Mouse (Mus musculus) adrenal gland, postnatal 14 days (tissue): ENCODE results near the gene Arhgef28. TPM values are rescaled to one million over a fixed set of nuclear protein-coding genes. Genes with fewer than 3 reads are reported as not detected.
A peak's percentile ranks its signal among the peaks of the same experiment; 100 is the strongest.
"Not testable (repeated sequence)": the region's sequence is repeated elsewhere in the genome, so short reads cannot be mapped to it uniquely, and the experiment has no call there.

Experiments
- DNase-seq: peaks from one replicate; pipeline ENCODE4 v3.0.0; 2021; ENCODE audit warnings: mixed read lengths
- total RNA-seq: library from RNA; stranded (reverse); gene quantifications from 2 replicates; pipeline ENCODE4 v1.2.3, GENCODE M21; 2021

Arhgef28 gene
- total RNA-seq, 1 experiment from 2014 or later: 19.5 TPM

DNA sequence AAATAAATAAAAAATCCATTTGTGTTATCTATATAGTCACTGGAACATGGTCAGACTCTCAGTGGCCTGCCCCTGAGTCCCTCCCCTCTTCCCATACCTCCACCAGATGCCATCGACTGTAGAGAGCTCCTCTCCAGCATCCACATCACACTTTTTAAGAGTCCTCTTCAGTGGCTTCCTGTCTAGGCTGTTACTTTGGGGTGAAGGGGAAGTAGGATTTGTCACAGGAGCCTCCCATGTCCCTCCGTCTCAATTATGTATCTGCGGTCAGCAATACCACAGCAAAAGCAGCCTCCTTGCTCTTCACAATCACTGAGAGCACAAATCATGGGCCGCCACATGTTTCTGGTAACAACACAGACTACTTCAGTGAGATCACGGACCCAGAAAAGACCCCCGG lies 135.8 kb downstream of the Arhgef28 start:
- DNase-seq: no peak

DNA sequence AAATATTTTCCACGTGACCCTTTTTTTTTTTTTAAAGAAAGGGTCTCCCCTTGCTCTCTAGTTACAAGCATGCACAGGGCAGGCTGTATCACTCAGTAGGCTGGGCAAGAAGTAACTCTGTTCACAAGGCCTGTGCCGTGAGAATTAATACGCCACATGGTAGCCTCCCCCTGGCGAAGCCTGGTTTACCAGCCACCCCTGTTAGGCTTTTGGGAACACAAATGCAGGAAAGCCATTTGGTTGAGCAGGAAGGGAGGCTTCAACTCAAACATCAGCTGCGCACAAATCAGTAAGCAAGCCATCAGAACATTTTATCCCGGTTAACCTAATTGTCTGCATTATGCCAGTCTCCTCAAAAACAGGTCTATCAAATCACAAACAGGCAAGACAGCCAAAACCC lies 136.6 kb downstream of the Arhgef28 start:
- DNase-seq: no peak

DNA sequence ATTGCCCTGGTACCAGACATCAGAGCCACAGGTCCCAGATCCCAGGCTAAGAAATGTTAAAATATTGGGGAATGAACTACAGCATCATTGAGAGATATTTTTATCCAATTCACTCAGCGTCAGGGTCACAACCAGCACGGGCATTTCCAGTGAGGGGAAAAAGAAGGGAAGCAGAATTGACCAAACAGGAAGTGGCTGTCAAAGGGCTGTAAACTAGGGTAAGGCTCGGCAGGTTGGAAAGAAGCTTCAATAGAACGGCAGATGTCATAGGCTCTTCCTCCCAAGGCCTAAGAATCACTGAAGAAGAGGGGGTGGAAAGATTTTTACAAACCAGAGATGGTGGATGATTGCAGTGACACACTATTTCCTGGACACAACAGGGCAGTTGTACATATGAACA lies 143.4 kb downstream of the Arhgef28 start:
- DNase-seq: no peak

DNA sequence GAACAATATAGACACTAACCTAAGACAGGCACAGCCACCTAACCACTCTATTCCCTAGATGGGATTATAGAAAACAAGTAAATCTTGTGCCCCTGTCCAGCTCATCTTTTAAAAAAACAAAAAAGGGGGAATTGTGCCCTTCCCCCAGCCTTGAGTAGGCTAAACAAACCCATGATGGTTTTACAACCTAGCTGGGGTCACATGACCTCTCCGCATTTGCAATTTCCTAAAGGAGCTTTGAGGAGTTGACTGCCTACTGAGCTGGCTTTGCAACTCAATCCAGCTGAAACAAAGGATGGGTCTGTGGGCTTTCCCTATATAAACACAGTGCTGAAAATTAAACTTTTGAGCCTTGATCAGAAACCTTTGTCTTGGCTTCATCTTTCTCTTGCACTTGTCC lies 146.1 kb downstream of the Arhgef28 start:
- DNase-seq: not testable (repeated sequence)

DNA sequence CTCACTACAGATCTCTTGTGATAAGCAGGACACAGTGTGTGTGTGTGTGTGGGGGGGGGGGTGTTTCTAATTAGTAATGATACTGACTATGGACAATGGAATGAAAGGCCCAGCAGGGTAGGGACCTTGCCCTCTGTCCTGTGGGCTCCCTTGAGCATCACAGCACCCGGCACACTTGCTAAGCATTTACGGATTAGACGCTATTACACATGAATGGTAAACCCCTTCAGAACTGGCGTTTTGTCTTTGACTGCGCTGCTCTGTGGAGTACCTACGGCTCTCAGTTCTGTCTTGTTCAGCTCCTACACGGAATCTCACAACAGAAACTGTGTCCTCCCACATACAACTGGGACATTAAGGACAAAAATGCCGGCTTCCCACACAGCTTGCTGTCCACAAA lies 151.0 kb downstream of the Arhgef28 start:
- no peak for DNase-seq

DNA sequence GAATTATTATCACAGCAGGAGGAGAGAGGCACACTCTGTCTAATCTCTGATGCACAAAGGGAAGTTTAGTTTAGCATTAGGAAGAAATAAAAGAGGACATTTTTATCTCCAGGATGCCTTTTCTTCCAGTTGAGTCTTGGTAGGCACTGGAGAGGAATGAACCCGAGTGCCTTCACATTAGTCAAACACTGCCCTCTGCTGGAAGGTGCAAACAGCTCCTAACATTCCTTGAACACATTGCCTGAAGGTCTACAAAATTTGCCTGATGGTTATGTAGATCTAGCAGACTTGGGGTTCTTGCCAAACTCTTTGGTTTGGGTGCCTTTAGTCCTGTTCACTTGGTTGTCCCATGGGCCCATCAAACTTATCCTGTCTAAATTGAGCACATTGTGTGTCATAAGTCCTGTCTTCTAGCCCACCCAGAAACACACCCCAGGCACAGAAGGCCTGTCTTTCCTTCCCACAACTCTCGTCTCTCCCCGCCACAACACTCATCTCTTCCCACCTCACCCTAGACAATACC lies 165.6 kb downstream of the Arhgef28 start:
- DNase-seq: peak; percentile 70

DNA sequence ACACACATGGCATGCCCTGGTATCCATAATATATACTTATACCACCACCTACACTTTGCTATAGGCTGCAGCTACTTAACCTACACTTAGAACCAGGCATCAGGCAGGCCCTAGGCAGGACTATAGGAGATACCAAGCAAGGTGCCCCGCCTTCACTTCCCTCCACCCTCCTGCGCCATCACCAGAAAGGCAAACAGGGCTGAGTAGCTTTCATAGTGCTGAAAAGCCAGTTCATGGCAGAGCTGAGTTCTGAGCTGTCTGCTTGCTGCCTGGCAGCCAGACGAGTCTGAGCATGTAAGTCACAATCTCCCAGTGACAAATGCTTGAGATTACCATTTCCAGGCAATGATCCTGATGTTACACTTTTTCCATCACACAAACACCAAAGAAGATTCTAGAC lies 167.5 kb downstream of the Arhgef28 start:
- no peak for DNase-seq

DNA sequence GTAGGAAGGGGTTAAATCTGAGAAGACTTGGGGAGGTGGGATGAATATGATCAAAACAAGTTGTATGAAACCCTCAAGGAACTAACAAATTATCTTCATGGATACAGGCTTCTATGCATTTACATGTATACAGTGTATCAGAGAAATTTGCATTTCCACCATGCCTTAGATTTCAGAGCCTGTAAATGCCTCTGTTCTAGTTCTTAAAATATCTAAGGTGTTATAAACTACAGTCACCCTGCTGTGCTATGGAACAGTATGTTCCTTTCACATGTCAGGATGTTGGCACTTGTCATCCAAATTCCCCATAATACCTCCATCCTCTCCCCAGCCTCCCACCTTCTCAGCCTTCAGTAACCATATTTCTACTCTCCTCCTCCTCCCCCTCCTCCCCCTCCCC lies 168.5 kb downstream of the Arhgef28 start:
- DNase-seq: no peak

DNA sequence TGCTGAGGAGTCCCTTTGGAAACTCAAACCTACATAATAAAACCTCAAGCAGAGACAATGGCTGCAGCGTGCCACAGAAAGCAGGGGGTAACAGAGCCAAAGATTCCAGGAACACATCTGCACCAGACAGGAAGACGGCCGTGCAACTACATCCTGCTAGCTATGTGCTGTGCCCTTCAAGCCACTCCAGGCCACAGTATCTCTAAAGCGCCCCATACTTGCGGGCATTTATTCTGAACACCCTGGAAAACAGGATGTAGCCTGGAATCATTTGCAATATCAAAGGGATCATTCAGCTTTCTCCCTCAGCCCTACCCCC lies 174.6 kb downstream of the Arhgef28 start:
- no peak for DNase-seq

DNA sequence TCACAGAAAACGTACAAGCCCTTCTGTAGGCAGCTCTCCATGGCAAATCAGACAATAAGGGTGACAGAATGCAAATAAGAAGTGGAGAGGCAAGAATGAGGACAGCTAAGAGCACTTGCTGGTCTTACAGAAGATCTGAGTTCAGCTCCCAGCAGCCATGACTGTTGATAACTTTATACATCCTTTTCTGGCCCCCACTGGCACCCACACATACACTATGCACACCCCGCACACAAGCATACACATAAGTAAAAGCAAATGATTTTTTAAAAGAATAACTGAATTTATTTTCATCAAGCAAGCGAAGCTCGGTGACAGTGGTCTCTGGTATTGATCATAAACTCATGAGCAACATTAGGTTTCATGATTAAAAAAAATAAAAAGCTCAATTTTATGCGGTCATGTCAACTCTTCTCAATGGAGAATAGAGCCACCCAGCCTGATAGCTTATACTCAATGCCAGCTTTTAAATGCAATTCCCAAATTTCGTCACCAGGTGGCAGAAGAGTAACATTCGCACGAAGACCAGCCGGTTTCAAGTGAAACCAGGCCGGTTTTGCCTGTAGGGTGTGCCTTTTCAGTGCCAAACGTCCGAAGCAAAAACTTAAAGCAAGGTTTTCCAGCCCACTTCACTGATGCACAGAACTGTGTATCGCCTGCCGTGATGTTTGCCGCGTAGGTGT lies 175.1 kb downstream of the Arhgef28 start:
- peak; percentile 86 for DNase-seq

DNA sequence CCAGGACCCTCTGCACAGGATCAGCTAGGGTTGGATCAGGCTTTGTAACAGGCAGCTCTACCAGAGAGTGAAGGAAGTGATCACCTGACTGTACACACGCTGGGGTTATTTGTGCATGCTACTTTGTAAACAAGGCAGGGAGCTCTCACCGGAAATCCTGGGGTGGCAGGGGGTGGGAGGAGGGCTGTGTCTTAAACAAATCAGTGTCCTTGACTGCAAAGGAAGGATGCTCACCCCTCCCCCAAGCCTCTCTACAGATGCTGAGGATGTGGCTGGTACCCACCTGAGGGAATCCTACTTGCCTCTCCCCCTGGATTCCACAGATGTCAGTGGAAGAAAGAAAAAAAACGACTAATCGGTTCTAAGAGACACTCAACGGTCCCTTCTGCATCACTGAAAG lies 176.2 kb downstream of the Arhgef28 start:
- DNase-seq: peak; percentile 28

DNA sequence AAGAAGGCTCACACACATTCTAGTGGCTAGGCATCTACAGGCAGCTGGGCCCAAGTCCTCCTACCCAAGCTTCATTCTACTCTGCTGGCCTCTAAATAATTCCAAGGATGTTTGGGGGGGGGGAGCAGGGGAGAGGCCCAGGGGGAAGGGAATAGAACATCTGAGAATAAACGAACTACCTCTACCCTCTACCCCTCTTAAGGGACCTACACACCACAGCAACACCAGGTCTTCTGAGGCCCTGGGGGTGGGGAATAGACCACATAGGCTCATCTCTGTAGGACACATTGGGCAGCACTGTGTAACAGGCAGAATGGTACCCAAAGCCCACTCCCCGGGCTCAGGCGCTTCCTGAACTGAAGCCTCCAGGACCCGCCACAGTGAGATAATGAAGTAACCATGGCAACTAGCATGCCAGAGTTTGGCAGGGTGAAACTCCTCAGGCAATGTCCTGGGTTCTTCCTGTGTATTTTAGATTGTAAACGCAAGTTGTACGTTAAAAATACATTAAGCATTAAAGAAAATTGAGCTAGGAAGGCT lies 177.5 kb downstream of the Arhgef28 start:
- no peak for DNase-seq

DNA sequence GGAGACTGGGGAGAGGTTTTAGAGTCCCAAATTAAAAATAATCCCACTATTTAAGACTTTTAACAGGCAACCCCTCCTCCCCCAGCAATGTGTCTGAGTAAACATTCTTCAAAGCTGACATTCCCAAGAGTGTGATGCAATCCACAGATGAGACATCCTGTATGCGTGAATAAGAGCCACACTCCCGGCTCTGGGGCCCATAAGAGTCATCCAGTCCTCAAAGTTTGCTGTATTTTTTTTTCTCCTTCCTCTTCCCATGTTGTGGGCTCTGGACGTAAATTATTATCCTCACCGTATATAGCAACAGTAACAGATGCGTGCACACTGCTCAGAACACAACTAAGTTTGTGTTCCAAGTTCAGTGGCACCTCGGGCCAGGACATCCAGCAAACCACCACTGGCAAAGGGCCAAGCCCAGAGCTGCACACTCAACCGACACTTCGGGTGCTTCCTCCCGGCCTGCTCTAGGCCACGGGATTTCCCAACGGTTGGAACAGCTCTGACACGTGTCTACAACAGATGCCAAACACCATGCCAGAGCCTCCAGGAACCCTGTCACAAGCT lies 178.5 kb downstream of the Arhgef28 start:
- DNase-seq: peak; percentile 86

DNA sequence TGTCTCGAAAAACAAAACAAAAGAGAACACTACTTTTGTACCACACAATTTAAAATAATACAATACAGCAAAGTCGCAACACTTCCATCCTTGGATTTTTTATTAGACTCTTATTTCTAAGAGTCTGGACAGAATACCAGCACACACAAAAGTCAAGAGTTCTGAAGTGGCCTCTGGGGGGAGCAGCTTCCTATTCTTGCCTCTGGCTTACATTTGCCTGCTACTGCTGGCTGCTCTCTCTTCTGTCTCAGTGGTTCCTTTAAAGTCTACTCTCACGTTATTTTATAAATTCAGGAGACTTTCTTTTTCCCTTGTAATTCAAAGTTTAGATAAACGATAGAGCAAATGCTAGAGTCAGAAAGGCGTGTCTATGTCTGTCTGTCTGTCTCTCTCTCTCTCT lies 179.1 kb downstream of the Arhgef28 start:
- DNase-seq: peak; percentile 37

DNA sequence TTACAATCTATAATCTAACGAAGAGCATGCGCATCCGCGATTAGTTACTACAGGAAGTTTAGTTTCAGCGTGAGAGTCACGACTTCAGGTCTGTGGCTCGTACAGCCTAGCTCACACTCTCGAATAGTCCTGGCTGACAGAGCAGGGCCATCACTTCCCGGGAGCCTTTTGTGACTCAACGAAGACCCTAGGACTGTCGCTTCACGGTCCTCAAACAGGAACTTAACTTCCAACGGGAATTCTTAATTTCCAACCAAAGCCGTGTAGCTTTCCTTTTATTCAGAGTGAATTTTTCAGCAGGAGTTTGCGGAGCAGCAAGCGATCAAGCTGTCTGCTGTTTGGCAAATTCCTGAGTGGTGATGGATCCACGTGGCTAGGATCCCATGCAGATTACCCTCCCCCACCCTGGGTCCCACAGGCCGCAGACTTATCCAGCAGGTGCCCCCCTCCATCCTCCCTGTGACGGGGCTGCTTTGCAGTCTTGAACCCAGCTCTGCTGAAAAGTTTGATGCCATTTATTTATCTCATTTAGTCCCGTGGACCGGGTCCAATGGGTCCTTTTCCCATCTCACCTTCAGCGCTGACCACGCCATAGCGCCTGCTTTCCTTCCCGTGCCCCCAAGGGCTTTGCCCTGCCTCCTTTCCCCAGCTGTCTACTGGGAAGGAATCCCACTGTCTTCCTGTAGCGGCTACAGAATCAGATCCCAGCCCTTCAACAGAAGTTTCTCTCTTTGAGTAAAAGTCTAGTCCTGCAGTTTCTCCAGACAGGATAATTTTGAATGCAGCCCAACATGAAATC lies 180.3 kb downstream of the Arhgef28 start:
- DNase-seq: no peak

DNA sequence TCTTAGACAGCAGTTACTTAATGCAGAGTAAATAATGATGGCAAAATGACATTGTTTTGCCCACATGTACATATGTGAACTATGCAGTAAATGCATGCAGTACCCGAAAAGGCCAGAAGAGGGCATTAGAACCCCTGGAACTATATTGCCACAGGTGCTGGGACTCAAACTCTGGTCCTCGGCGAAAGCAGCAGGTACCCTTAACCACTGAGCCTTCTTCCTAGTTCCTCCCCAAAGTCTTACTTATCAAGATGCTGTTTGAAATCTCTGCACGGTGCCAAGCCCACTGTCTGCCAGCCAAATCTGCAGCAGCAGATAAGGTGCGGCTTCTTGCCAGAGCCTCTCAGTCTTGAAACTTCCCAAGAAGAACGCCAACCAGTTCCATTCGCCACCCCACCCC lies 181.1 kb downstream of the Arhgef28 start:
- DNase-seq: peak; percentile 14

DNA sequence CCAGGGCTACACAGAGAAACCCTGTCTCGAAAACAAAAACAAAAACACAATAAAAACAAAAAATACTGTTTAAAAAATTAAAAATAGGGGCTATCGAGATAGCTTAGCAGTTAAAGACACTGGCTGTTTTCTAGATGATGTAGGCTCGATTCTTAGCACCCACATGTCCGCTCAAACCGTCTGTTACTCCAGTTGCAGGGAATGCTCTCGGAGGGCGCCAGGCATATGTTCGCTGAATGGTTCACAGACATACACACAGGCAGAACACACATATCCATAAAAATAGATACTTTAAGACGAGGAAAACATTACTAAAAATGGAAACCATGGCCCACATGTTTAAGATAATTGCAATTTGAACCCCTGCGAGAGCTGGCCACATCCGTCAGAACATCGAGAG lies 181.6 kb downstream of the Arhgef28 start:
- no peak for DNase-seq

DNA sequence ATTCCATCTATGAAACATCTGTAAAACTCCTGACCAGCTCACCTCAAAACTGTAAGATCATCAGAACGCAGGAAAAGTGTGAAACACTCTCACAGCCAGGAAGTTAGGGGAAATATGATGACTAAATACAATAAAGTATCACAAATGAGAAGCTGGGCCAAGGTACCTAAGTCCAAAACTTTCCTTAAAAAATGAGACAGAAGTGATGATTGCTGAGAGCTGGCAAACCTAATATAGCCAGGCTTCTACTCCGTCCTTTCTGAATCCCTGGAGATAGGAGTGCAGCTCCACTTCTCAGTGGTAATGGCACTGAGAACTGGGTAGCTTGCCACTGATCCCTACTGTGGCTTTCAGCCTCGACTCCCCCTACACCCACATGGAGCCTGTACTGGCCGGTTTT lies 184.3 kb downstream of the Arhgef28 start:
- DNase-seq: no peak

DNA sequence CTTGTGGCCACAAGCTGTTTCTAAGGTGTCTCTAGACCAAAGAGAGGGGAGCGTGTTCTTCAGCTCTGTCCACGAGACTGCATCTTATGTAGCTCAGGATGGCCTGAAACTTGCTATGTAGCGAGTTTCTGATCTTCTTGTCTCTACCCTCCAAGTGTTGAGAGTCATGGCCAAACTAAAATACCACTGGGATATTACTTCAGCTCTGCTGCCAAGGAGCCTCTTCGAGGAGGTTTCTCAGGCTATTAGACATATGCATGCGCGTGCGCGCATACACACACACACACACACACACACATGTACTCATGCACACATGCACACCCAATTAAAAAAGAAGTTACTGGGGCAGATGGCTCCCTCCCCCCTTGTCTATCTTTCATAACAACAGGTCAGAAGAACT lies 187.4 kb downstream of the Arhgef28 start:
- DNase-seq: not testable (repeated sequence)

DNA sequence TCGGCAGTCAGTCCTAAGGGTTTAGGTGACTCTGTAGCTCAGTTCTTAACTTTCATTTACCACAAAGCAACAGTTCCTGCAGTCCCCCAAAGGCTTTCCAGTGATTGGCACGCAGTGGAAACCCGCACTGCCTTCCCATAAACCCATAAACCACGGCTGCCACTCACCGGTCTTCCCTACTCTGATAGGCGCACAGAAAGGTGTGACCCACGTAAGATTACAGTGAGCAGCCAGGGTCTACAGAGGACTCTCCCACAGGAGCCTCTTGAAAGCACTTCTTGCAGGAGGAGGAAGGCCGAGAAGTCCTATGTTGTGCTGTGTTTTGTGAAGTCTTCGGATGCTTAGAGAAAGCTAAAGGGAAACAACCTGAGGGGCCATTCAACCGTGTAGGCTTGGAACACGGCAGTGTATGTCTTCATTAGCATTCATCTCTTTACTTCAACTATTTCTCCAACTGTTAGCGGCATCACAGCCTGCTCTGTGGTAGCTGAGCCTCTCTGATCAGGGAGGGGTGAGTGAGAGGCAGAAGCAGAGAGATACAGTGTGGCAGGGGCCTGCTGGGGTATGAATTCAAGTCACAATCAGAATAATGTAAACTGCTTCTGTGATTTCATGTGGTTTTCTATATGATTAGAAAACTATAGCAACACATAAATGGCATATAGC lies 189.2 kb downstream of the Arhgef28 start:
- DNase-seq: no peak

DNA sequence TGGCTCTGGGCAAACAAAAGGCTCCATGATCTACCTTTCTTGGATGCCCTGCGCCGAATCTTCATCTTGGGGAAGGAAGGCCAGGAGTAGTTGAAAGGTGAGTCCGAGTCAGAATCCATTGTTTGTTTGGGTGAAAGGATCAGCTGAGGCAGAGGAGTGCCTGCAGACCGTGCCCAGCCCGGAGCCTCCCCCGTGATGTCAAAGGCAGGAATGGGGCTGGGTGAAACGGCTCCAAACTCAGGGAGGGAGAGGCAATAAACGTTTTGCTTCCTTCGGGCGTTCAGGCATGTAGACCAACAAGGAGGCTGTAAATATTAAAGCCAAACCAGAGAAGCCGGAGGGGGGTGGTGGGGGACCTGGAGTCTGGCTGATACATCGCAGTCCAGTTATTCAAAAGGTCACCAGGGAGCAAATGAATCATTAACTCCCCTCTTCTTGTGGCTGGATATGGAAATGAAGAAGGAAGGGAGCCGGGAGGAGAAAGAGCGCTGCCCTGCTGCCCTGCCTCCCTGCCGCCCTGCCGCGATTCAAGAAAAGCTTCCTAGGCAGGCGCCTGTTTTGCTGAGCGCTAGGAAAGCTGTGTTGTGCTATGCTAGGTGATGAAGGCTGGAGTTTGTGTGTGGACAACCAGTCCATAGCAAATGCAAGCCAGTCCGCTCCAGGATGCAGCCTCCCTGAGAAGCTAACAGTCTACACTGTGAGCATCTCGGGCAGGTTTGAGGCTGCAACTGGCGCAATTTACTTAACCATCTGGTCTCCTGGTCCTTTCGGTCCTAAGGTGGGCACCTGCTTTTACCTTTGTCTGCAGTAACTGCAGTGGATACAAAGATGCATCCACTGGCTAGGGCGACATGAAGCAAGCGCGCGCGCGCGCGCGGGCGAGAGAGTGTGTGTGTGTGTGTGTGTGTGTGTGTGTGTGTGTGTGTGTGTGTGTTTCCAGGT lies 190.0 kb downstream of the Arhgef28 start:
- DNase-seq: no peak

DNA sequence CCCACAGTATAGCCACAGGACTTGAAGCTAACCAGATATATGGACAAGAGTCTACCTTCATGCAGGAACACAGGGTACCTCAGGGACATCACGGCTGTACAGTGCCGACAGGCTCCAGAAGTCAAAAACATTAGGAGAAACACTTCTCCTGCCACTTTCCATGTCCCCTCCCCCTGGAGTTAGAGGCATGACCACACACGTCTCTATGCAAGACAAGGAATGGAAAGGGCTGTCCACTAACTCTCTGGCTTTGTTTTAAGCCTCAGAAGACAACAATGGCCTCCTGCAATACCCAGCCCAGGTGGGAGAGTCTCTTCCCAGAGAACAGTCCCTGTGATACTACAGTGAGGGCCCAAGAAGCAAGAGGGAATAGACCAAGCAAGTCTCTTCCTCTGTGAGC lies 191.3 kb downstream of the Arhgef28 start:
- DNase-seq: no peak
